Comparison of ENCODE assay signal across 7 mouse cellular contexts in genomic region chr5:4961636-4962035, GRCm38 (mm10).
"Had no signal": no experiment of that assay in that cellular context is flagged by ENCODE, and none has a peak within 500 bp of the region (broad histone marks: within the 10 kb centered on the region; RNA-seq: fewer than 3 reads in every experiment).

No protein-coding gene starts in this region.

- H3K4me3 ChIP-seq: kidney, embryonic 15.5 days; limb, embryonic 13.5 days; liver, embryonic 12.5 days; midbrain, embryonic 13.5 days; neural tube, embryonic 13.5 days; stomach, embryonic 15.5 days had no signal

- H3K9me3 ChIP-seq: kidney, embryonic 15.5 days; limb, embryonic 13.5 days; liver, embryonic 12.5 days; midbrain, embryonic 13.5 days; neural tube, embryonic 13.5 days; stomach, embryonic 15.5 days had no signal

- H3K4me1 ChIP-seq: liver, embryonic 12.5 days had no signal

- H3K36me3 ChIP-seq: kidney, embryonic 15.5 days; limb, embryonic 13.5 days; liver, embryonic 12.5 days; midbrain, embryonic 13.5 days; neural tube, embryonic 13.5 days; stomach, embryonic 15.5 days had no signal

- H3K4me2 ChIP-seq: kidney, embryonic 15.5 days; limb, embryonic 13.5 days; liver, embryonic 12.5 days; lung, embryonic 14.5 days; midbrain, embryonic 13.5 days; neural tube, embryonic 13.5 days; stomach, embryonic 15.5 days had no signal

- H3K9ac ChIP-seq: kidney, embryonic 15.5 days; limb, embryonic 13.5 days; liver, embryonic 12.5 days; lung, embryonic 14.5 days; midbrain, embryonic 13.5 days; neural tube, embryonic 13.5 days; stomach, embryonic 15.5 days had no signal

- H3K27ac ChIP-seq: kidney, embryonic 15.5 days; limb, embryonic 13.5 days; liver, embryonic 12.5 days; stomach, embryonic 15.5 days had no signal

- H3K27me3 ChIP-seq: kidney, embryonic 15.5 days; limb, embryonic 13.5 days; liver, embryonic 12.5 days; midbrain, embryonic 13.5 days; neural tube, embryonic 13.5 days; stomach, embryonic 15.5 days had no signal
